Mouse (Mus musculus) right cerebral cortex, postnatal 36 days (tissue): ENCODE results near the gene Nradd.

Experiments
- DNase-seq, 2 experiments: peaks; one replicate each; pipeline ENCODE4 v3.0.0; 2022; ENCODE audit warnings: low spot score in 2 of 2, mixed read lengths in 1 of 2

Gene Nradd

DNA sequence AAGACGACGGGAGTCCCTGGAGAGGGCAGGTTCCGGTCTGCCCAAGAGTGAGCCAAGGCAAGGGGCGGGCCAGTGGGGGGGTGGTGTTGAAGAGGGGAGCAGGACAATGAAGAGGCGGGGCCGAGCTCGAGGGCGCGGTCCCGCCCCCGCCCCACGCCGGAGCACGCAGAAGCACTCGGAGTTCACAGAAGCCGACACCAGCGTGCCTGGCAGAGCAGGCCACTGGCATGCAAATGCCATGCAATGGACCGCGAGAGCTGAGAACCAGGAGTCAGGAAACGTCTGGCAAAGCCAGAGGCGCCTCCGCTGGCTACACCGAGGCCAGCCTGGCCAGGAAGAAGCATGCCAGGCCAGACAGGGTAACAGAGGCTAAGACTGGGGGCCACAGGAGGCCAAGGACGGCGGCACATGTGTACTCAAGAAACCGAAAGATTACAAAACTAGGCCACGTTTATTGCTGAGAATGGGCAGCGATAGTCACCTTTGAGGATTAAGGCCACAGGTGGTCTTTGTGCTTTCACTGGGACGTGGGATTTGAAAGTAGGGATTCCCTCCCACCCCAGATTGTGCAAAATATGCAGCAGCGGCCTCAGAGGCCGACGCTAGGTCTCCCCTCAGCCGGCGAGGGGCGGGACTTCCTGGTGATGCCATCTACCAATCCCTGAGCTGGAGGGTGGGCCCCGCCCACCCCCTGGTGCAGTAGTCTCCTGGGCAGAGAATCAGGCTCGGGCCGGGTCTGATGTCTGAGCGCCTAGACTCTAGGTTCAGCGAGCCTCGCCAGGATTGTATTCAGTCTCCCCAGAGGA, at the start of gene Nradd:
Gene Nradd, minus strand, starts transcription at position 92 of the 806 bp plus-strand sequence.
- DNase-seq = peak; percentile 82 to 86

DNA sequence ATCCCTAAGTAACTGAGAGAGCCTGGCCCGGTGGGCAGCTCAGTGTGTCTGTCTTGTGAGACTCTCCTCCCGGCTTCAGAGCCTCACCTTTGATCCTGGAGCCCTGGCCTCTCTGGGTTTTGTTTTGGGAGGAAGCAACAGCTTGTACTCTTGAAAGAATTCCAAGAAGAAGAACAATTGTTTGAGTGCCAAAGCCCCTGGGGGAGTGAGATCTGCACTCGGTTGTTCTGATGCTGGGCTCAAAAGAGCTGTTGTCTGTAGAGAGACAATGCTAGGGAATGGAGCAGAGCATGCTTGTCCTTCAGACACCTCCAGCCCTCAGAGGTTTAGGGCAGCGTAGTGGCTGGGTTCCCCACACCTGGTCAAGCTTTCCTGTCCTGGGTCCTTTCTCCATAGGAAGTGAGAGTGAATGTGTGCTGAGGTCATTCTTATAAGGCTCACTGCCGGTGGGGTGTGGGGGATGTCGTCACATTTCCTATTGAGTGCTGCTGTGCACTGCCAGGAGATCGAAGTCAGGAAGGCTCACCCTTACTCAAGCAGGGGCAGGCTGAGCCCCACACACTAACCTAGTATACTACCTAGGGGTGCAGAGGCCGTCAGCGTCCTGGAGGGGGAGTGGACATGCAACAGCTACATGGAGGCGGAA, 49.0 kb upstream of the Nradd start:
- DNase-seq = no peak

DNA sequence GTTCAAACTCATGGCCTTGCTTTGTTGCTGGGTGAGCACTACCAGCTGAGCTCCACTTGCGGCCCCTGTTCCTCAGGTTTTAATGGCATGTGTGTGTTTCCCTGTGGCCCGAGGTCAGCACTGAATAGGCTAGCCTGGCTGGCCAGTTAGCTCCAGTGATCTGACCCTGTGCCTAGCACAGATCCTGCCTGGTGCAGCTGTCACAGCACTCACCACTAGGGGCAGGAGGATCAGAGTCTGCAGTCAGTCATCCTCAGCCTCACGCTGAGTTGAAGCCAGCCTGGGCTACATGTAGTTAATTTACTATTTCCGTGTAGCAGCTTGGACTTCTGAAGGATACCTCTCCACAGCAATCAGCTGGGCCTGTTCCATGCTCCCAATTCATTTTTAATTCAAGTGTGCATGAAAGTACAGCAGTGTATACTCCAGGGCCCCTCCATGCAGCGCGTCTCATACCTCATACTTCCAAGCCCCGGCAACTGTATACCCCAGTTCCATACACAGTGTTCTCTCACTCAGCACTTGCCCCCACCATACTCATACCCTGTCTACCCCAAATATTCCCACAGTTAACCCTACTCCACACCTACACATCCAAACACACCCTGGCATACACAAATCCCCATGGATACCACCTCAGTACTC, 48.3 kb upstream of the Nradd start:
- DNase-seq = no peak

DNA sequence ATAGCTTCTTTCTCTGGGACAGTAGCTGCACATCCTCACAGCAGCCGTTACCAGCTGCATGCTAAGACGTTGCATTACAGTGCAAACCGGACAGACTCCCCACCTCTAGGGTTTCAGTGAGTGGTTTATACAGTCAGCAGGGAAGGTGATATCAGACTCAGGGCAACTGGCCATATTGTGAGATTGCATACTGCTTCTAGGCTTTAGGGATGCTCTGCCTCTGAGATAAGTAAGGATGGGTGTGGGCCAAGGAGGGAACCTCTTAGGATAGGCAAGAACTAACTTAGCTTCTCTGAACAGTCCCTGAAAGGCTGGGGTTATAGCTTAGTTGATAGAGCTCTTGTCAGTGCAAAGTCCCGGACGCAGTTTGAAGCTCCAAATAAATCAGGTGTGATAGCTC, 45.5 kb upstream of the Nradd start:
- no peak for DNase-seq

DNA sequence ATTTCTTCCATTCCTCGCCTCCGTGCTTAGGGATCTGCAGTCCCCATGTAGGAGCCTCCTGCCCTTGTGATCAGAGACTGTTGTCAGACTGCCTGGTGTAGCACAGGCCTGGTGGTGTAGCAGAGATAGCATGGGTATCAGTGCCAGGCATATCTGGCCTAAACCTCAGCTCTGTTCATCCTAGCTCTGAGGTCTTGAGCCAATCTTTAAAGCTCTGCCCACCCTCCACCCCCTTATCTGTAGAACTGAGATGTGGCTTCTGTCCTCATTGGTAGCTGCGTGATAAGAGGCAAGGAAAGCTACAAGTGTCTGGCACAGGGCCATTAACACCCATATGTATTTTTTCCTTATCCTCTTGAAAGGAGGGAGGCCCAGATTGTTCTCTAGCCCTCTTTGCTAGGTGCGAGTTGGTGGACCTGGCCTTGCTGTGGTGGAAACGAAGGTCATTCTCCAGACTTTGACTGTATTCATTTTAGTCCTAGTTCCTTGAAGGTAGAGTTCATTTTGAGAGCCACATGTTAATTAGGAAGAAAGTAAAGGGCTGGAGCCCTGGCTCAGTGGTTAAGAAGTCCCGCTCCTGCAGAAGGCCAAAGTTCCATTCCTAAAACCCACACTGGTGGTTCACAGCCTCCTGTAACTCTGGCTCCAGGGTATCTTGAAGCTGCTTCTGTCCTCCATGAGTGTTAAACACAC, 44.5 kb upstream of the Nradd start:
- no peak for DNase-seq

DNA sequence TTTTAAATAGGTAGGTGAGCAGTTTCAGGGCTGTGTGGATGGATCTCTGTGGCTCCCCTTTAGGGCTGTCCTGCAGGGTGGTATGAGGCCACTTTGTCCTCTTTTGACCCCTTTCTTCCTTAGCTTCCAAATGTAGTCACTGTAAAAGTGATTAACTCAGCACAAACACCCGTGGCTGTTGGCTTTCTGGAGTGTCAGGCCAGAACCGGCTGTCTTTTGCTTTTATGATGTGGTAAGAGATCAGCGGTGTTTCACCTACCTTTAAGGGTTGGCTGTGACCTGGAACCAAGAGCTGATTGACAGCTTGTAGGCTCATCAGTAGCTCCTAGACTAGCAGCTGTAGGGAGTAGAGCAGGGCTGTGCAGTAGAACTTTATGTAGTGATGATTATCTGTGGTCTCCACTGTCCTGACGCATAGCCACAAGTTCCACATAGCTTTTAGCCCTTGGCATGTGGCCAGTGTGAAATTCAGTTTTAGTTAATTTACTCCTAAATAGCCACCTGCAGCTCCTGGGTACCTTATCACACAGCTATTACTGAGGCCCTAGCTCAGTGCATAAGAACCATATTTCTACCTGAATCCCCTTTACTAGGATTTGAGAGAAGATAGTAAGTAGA, 43.1 kb upstream of the Nradd start:
- no peak for DNase-seq

DNA sequence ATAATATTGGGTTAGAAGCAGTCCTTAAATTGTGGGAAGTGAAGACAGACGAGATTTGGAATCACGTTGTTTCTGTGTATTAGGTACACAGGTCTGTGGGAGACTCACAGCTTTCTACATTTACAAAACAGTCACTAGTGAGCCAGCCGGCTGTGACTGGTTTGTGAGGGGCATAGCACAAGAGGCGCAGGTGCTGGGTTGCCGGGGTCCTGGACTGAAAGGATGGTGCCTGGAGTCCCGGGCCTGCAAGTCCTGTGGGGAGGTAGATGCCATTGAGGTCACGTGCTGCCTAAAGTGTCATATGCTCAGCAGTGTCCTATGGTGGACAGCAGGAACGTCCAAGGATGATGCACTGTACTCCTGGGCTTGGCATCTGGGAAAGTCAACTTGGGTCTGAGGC, 42.1 kb upstream of the Nradd start:
- no peak for DNase-seq

DNA sequence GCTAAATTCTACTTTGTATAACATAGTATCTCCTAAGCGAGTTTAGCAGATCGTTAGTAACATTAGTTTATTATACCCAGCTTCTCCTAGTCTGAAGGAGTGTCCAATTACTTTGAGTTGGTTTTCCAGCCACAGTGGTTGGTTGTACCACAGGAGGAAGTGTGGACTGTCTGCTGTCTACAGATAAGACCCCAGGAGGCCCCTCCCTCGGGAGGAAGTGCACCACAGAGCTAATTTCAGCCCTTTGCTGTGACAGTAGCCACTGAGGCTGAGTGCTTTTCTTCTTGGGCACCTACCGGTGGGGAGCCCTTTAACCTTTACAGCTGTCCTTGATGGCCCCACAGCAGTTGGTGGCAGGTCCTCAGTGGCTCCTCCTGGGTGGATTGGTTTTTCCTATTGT, 41.7 kb upstream of the Nradd start:
- DNase-seq = no peak

DNA sequence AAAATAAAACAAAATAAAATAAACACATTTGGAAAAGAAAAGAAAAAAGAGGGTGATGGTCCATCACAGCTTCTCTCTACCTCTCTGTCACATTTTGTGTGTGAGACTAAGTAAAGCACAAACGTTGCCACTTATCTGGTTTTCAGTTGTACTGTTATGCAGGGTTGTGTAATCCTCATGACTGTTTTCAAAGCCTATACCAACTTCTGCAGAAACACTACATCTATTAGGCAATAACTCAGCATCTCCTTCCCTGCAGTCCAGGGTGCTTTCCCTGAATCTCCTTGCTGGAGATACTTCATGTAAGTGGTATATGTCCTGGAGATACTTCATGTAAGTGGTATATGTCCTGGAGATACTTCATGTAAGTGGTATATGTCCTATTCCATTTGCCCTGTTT, 38.6 kb upstream of the Nradd start:
- DNase-seq = no peak

DNA sequence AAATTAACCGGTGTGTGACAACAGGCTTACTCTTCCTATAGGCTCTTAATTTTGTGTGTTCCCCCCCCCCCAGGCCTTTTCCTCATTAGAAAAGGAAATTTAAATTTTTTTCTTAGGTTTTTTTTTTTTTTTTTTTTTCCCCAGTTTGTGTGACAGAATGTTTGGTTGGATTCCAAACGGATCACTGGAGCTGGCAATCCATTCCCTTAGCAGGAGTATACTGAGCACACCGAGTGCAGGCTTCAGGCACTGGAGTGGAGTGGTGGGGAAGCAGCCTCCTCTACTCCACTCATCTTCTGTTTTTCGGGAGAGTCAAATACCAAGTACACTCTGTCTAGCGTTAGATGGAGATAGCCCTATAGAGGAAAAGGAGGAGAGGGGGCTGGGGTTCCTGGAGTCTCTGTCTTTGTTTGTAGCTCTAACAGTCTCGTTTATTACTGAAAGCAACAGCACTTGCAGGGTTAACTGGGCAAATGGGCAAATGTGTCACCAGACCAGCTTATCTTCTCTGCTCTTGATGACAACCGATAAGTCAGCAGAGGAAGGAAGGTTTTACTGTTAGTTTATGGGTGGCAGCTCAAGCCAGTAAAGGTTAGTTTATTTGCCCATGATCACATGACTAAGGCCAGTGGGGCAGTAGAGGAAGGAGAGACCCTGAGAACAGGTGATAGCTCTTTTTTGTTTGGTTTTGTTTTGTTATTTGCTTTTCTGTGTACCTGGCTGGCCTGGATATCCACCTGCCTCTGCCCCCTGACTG, 36.8 kb upstream of the Nradd start:
- DNase-seq = no peak

DNA sequence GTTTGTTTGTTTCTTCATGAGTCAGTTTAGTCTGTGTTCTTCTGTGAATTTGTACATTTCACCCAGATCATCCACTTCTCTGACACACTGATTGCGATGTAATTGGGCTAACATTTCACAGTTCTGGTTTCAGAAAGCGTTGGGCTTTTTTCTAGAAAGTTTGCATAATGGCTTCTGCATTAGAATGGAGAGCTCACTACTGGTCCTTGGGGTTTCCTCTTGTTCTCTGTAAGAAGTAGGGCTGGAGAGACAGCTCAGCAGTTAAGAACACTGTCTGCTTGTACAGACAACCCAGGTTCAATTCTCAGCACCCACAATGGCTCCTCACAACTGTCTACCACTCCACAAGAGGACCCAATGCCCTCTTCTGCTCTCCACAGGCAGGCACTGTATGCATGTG, 36.0 kb upstream of the Nradd start:
- DNase-seq = no peak

DNA sequence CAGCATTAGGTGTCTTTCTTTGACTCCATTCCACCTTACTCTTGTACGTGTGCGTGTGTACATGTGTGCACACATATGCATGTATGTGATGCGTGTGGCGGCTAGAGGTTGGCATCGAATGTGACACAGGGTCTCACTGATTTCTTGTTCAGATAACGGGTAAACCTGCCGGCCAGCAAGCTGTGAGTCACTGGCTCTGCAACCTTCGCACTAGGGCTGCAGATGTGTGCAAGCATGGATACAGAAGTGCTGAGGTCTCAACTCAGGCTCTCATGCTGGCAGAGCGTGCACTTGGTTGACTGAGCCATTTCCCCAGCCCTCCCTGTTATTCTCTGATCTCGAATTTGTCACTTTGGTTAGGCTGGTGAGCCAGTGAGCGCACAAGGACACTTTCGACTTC, 35.3 kb upstream of the Nradd start:
- DNase-seq = no peak

DNA sequence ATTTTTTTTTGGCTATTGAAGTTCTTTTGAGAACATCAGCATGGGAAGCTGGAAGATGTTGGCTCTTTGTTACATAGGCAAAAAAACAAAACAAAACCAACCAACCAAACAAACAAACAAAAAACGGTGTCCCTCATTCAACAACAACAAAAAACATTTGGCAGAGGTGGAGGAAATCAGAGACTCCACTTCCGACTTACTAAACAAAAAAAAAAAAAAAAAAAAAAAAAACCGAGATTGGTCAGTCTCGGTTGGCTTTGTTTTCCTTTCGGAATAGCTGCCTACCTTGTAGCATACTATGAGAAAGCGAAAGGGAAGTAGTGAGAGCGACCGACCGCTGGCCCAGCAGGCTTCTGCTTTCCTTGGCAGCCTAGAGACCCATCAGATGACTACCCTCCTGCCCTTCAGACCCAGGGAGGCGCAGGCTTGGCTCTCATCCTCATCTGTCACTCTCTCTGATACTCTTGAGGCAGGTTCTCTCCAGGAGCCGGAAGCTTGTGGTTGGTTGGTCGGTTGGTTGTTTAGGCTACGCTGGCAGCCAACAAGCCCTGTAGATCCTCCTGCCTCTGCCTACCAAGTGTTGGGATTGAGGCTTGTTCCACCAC, 33.3 kb upstream of the Nradd start:
- no peak for DNase-seq

DNA sequence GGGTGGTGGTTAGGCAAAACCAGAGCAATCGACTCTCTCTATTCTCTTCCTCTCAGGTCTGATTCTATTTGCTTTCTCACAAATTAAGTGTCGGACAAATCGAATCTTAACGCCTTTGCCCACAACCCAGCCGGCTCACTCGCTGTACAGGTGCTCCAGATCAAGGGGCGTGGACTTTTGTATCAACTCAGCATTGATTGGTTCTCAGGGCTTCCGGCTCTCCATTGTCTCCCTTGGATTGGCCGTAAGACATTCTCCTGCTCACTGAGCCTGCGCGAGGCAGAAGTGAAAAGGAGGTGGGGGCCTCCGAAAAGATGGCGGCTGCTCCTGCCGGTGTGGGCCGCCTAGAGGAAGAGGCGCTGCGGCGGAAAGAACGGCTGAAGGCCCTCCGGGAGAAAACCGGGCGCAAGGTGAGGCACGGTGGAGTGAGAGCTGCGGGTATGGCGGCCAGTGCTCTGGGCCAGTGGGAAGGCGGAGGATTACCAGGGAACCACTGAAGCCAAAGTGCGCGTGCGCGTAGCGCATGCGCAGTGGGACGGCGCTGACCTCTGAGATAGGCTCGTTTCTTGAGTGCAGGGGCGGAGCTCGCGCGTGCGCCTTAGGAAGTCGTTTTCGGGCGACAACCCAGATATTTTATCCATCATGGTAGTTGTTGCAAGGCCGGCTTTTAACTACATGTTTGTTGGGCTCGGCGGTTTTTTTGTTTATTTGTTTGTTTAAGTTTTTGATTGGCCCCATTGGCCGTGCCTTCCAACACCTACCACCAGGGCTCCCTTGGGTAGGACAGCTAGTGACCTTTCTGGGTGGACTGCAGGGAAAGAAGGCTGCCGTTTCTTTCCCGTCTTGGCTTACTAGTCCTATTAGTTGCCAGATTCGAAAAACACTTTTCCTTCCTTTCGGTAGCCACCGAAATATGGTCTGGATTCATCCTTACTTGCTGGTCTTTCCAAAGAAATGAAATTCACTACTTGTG, 32.3 kb upstream of the Nradd start, which contains the start of gene Ccdc12:
Gene Ccdc12, plus strand, starts transcription at position 255 of the 973 bp plus-strand sequence.
- peak; percentile 93 to 95 for DNase-seq

DNA sequence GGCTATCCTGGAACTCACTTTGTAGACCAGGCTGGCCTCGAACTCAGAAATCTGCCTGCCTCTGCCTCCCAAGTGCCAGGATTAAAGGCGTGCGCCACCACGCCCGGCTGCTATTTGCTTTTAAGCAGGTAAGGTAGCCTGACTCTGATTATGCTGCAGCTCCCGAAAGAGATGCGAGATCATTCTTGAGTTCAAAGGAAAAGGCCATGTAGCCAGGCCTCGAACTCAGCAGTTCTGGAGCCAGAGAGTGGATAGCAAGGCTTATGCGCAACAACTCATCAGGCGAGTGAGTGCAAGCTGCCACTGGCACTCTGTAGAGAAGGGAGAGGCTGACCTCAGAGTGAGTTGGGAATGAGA, 31.4 kb upstream of the Nradd start:
- DNase-seq = no peak

DNA sequence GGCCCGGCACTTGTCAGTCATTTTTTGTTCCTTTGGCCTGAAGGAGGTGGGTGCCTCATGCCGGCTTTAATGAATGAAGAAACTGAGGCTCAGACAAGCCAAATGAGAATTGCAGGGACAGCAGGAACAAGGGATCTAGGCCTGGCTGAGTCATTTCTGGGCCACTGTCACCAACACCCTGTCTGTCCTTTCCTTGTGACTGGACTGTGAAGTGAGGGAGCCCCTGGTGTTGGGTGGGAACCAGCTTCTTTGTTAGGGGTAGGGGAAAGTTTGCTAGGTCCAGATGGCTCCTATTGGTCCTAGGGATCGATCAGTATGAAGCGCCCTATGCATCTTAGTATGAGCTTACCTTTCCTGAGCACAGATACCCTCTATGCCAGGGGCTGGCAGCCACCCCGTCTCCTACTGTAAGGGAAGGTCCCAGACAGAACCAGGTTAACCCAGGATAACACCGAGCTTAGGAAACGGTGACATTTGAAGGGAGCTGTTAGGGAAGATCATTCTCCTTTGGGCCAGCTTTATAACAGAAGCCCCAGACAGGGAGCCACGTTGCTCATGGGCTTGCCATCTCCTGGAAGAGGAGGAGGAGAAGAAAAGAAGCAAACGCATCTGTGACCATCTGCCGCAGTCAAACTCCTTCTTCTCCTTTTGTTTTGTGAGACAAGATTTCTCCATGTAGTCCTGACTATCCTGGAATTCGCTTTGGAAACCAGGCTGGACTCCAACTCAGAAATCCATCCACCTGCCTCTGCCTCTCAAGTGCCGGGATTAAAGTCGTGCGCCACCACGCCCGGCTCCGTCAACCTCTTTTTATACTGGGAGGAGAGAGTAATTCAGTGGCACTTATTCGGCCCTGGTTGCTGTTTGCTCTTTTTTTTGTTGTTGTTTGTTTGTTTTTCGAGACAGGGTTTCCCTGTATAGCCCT, 30.7 kb upstream of the Nradd start:
- DNase-seq = no peak

DNA sequence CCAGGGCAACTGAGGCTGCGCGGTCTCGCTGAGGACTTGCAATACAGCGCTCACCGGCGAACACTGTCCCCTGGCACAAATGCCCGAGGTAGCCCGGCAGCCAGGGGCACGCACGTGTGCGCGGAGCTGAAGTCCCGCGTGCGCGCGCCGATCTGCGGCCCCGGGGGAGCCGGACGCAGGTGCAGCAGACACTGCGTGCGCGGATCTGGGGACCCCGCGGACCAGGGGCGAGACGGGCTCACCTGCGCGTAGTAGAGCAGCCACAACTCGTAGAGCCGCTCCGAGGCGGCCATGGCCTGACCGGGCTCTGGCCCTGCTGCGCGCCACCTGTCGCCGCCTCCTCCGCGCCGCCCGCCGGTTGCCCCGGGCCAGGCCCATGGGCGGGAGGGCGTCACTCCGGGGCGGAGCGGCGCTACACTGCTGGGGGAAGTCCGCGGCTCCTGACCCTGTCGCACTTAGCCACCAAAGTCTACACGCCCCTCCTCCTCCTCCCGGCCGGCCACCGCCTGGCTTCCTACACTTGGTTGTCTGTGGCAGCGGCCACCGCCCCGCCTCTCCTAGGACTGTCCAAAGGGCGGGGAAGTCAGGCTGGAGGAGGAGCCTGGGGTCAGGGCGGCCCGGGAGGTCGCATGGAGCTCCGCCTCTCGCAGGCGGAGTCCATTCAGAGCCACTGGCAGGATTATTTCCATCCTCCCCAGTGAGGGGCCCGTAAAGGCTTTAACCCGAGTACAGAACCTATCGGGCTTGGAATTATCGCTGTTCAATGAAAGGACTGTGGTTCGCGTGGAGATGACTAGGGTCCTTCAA, 29.6 kb upstream of the Nradd start, which contains the start of gene Nbeal2:
Gene Nbeal2, minus strand, starts transcription at position 507 of the 807 bp plus-strand sequence.
- peak; percentile 74 to 75 for DNase-seq
